Mouse (Mus musculus) mouse embryonic stem cell (cell line): ENCODE data around the gene Plscr4.

Experiments
- in situ Hi-C, 2 experiments: fragments of 300-500 bp; cut with MboI; formaldehyde crosslinking; loops; 1 replicate in 1 of 2; 3 replicates in 1 of 2; pipeline ENCODE4 v1.14.3; 2019 to 2020; ENCODE audit warnings: low sequenced_read_pairs in 2 of 2, low pct_unique_long_range_greater_than_20kb in 1 of 2, mixed read lengths in 1 of 2; ENCODE audit not compliant: unreplicated experiment in 1 of 2

Gene Plscr4

GRCm38 (mm10) chr9:92499710-92500410 lies 42.7 kb downstream of the Plscr4 start:
- in situ Hi-C loops, result loop anchor here (25.0 kb wide), 2 partner anchors 112 to 362 kb away; no protein-coding TSS in a partner anchor

DNA sequence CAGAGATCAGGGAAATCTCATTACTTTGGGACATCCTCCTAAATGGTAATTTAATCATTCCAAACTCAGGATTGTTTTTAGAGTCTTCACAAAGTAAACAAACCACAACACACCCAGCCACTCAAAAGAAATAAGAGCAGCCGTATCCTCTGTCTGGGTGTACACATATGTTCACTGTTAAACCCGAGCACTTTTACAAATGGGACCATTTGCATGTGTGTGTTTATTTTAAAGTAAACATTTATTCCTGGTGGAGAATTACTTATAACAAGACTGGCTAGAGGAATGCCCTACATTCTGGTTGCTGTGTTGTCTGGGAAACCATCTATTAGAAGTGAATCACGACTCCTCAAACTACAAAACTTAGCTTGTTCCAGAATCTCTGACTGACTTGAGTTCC lies 47.1 kb downstream of the Plscr4 start:
- in situ Hi-C loops, result loop anchor here (25.0 kb wide), 2 partner anchors 108 to 358 kb away; no protein-coding TSS in a partner anchor

GRCm38 (mm10) chr9:92504889-92505288 lies 47.7 kb downstream of the Plscr4 start:
- in situ Hi-C loops, result loop anchor here (25.0 kb wide), 2 partner anchors 107 to 357 kb away; no protein-coding TSS in a partner anchor

DNA sequence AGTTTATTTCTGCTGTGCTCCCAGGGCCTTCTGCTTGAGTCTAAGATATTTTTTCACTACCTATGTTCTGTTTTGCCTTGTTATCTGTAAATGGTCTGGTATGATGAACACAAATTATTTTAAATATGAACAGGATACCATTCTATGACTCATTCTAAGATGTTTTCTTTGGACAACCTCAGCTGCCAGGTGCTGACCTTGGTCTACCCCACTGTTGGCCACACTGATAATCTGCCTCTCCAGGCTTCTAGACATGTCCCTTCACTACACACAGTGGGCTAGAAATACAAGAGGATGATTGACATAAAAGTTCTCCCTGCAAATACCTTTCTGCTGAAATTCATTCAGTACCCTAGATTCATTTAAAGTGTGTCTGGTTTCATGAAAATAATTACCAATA lies 54.5 kb downstream of the Plscr4 start:
- in situ Hi-C loops, result loop anchor here (25.0 kb wide), 2 partner anchors 101 to 351 kb away; no protein-coding TSS in a partner anchor

GRCm38 (mm10) chr9:92517036-92517435 lies 59.9 kb downstream of the Plscr4 start:
- in situ Hi-C loops, result loop anchor here (25.0 kb wide), 2 partner anchors 95 to 345 kb away; no protein-coding TSS in a partner anchor

DNA sequence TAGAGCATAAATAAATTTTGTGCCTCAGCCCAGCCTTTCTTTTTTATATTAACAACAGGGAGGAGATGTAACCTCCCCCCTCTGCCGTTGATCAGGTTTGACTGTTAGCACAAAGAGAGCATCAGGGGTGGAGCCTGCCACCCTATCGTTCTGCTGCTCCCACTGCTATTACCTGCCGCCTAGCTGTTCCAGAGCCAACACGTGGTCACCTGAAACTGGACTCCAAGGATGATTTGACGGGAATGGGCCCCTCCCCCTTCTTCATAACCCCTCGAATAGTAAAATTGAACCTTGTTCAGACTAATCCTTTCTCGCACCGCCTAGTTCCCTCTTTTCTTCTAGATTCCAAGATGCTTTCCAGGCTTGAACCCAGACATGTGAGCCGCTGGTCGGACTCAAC lies 63.6 kb downstream of the Plscr4 start:
- in situ Hi-C loops, result loop anchor here (25.0 kb wide), 2 partner anchors 92 to 342 kb away; no protein-coding TSS in a partner anchor

- in situ Hi-C loops, result loop anchor here (25.0 kb wide), 2 partner anchors 88 to 338 kb away; no protein-coding TSS in a partner anchor
Observed at GRCm38 (mm10) chr9:92524506-92524905, 67.3 kb downstream of the Plscr4 start.

DNA sequence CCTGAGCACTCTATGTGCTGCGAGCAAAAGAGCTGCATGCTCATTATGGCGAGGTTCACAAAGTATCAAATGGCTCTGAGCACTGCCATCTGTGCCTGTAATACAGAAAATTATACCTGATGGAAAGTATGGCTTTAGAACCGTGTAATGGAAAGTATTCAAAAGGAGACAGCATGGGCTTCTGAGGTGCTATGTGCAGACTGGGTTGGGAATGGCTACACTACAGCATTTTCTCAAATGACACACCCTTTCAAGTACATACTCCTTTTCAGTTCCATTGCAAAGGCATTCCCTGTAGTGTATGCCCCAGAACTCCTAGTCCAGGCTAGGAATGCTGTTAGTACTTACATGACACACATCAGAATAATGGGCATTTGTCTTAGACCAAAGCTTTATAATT lies 72.9 kb downstream of the Plscr4 start:
- in situ Hi-C loops, result no loop called here

DNA sequence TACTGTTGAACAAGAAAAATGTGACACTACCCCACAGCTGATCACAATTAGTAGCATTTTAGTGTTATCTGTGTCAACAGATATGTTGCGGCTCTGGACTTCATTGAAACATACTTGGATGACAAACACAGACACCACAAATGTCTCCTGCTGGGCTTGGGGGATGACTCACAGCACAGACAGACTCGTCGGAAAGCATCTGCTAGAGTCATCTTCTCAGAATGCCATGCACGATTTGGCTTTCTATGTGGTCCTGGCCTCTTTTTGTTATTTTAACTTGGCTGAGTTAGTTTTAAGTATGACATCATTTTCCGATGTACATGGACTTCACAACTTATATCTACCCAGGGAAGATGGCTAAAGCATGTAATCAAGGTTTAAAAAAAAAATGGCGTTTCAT lies 80.6 kb downstream of the Plscr4 start:
- in situ Hi-C loops, result no loop called here

DNA sequence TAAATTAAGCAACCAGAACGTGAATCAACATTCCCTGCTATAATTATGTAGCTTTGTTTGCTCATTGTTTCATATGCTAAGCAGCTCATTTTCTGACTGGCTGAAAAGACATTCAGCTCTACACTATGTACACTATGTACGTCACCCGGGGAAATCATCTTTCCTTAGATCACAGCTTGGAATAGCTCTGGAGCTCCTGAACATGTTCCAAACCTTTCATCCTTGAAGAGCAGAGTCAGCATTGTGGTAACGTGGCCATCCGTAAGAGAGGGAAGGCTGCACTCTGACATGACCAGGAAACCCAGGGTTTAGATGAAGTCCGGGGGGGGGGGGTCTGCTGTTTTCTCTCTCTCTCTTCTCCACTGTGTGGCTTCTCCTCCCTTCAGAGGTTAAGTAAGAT lies 81.0 kb downstream of the Plscr4 start:
- in situ Hi-C loops, result no loop called here
